Mouse (Mus musculus) layer of hippocampus, adult 8-10 months (tissue): ENCODE measurements around the gene Nr2f1. TPM values are rescaled to one million over a fixed set of nuclear protein-coding genes. Genes with fewer than 3 reads are reported as not detected.

Experiments
- DNase-seq, 2 experiments: peaks; one replicate each; pipeline ENCODE4 v3.0.0; 2022; ENCODE audit warnings: low spot score in 2 of 2
- total RNA-seq, 4 experiments: library from RNA; stranded (reverse); gene quantifications; 2 replicates each; pipeline ENCODE4 v1.2.4; 2022

The Nr2f1 gene
- total RNA-seq, 4 experiments from 2014 or later: 75.7 to 85.1 (median 81.4) TPM

- peak in 1 of 2 experiments; percentile 0 for DNase-seq
Measured at GRCm38 (mm10) chr13:78180261-78180660, 19.3 kb downstream of the Nr2f1 start.

GRCm38 (mm10) chr13:78179312-78180097, 20.1 kb downstream of the Nr2f1 start:
- no peak for DNase-seq

DNA sequence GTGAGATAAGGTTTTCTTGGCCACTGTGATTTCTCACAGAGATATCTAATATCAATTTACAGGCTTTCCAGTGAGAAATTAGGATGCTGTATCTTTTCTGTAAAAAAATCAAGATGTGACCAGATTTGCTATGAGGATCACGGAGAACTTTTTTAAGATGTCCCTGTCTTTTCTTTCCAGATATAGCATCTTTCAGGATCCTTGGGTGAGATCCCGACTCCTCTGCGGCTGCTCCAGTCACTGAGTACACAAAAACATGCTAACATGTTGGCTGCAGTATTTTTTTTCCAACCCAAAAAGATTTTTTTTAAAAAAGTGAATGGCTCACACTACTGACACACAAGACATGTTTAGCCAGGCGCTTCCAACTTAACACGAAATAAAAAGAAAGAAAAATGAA, 20.8 kb downstream of the Nr2f1 start:
- no peak for DNase-seq

GRCm38 (mm10) chr13:78178021-78178420, 21.5 kb downstream of the Nr2f1 start:
- DNase-seq: no peak

- no peak for DNase-seq
Measured at GRCm38 (mm10) chr13:78177381-78177950, 22.1 kb downstream of the Nr2f1 start.

DNA sequence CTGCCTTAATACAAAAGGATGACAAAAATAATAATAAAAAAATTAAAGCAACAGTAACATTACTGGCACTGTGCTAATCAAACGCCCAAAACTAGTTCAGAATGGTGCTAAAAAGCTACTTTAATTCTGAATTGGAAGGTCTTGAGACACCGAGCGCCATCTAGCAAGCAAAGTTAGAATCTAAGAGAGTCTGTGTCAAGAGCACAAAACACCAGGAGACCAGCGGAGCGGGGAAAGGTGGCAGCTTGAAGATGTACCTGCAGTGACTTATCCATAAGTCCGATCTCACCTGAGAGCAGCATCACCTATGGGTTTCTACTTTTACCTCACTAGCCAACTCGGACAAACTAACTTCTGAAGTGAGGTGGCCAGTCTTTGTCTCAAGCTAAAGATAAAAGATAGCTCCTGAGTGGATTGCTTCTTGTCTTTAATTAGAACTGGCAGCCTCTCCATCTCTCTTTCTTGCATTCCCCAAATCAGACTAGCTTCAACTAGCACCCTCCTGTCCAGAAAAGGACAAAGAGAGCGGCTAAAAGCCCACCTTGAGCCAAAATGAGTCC, 23.7 kb downstream of the Nr2f1 start:
- DNase-seq: peak in 1 of 2 experiments; percentile 57

- no peak for DNase-seq
Measured at GRCm38 (mm10) chr13:78174891-78175290, 24.7 kb downstream of the Nr2f1 start.

DNA sequence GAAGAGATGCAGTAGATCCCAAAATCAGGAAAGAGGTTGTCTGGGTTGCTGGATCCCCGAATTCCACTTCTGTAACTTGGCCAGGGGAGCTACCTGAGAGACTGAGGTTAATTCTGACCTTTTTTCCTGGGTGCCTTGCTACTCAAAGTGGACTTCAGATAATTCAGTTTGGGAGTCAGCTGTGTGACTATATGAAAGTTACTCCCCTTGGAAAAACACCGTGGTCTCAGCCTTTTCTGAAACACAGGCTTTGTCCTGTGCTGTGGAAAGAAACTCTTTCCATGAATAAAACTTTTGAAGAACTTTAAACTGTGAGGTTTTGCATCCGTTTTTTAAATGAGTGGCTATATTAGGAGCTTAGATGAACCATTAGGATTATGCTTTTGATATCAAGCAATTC, 25.4 kb downstream of the Nr2f1 start:
- DNase-seq: no peak

- DNase-seq: no peak
Measured at GRCm38 (mm10) chr13:78172861-78173260, 26.7 kb downstream of the Nr2f1 start.

GRCm38 (mm10) chr13:78171984-78172636, 27.4 kb downstream of the Nr2f1 start:
- DNase-seq: no peak

DNA sequence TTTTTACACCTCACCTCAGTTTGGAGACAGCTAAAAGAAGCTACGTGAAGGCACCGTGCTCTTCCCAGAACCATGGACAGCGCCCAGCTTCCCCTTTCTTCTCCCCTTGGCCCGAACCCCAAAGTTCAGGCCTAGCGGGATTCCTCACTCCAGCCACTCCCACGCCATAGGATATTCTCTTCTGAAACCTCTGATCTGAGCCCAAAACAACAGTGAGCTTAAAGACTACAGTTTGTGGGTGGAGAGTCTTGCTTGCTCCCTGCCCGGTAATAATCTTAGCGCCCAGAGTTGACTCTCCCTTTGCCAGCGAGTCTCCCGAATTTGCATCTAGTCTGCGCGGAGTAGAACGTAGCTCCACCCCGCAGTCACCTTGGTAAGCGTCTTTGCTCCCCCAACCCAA, 28.2 kb downstream of the Nr2f1 start:
- DNase-seq: no peak

DNA sequence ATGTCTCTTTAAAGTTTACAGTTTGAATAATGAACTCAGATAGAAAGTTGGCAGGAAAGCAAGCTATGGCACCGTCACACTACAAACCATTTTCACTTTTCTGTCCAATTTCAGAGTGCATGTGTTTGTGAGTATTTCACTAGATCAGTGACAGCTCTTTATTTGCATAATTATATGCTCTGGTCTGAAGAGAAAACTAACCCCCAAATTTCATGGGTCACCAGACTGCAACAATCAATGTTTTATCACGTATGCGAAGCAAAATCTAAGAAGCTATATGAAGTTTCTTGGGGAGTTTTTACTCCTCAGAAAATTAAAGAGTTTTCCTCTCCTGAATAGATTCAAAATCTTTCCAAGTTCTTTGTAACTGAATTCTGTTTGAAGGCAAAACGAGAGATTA, 31.4 kb downstream of the Nr2f1 start:
- DNase-seq: no peak

DNA sequence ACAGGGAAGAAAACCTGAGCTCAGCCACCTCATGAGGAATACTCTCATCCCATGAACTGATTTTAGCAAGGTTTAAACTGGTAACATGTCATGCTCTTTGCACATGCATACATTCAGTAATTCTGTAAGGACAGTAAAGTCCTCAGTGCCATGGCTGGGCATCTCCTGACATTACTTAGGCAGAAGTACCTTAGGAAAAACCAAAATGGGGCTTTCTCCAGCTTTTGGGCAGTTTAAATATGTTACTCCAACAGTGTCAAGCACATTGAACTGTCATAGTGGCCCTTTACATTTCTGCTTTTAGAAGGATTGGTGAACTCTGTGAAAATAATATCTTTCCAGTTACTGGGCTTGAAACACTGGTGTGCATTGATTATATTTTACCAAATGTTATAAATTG, 34.6 kb downstream of the Nr2f1 start:
- DNase-seq: no peak

DNA sequence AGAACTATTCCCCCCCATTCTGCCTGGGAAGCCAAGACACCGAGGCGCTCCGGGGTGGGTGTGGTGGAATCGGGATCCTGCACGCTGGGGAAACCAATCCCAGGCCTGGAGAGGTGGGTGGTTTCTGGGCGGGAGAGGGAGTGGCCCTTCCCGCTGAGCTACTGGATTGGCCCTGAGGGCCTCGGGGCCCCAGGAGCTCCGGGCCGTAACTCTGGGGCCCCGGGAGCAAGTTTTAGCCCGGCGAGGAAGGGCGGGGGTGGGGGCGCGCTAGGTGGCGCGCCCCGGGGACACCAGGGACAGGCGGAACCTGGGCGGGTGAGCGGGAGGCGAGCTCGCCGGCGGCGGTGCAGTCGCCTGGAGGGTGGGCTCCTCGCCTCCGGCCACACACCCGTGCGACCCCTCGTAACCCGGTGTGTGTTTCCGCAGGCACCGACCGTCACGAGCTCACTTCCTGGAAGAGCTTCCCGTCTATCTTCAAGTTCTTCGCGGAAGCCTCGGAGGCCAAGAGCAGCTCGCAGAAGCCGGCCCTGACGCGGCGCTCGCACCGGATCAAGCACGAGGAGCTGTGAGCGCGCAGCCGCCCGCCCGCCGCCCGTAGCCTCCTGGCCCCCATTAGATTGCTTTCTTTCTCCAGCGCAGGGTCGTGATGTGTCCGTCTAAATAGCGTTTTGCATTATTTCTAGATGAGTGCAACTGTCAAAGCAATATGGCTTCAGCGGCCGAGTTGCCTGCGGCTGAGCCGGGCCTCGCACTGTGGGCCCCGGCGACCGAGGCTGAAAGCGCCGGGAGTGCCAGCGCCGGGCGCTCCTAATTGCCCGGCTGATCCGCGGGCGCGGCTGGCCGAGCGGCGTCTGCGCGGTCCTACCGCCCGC, 36.2 kb downstream of the Nr2f1 start:
- peak; percentile 77 to 82 for DNase-seq

DNA sequence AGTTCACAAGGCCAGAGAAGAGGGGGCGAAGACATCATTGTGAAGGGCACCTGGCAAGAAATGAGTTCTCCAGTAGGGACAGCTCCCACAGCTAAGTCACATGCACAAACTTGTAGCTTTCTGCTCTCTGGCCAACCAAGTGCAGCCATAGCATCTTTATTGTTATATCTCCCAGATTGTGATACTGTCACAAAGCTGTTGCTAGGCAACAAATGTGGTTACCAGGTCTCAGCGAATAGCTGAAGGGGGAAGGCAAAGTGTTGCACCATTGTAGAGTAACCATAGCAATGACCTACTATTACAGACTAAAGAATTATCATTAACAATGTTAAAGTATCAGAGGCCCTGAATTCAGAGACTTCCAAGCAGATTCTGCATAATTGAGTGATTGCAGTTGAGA, 37.4 kb downstream of the Nr2f1 start:
- DNase-seq: no peak

DNA sequence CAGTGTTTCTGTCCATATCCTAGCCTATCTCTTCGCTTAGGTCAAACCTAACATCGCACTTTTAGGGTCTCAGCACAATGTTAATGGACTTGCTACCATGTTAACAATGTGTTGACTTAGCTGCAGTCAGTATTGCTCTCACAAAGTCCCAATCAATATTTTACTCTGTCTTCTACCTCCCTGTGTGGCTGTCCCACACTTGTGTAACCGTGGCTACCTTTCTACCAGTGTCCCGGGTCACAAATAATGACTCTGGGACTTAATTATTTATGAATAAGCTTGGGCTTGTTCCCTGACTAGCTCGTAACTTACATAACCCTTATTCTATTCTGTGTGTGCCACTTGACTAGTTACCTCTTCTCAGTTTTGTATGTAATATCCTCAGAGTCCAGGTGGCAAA, 42.1 kb downstream of the Nr2f1 start:
- DNase-seq: no peak

Other genes starting within 250 kb of the Nr2f1 start
- 1 to 10 TPM; 1.2 to 2.0 (median 1.7) TPM for gene Pou5f2, start 174.9 kb downstream of the Nr2f1 start, total RNA-seq